Mouse (Mus musculus) left cerebral cortex, postnatal 36 days (tissue): ENCODE measurements around the gene Ap1s3. TPM values are rescaled to one million over a fixed set of nuclear protein-coding genes. Genes with fewer than 3 reads are reported as not detected.

ENCODE experiments used
- DNase-seq, 2 experiments: peaks; one replicate each; pipeline ENCODE4 v3.0.0; 2021 to 2022; ENCODE audit warnings: low spot score in 2 of 2, mixed read lengths in 1 of 2
- intact Hi-C: fragments of 180-260 bp; cut with DNase I; formaldehyde crosslinking; loops from one replicate; pipeline ENCODE4 v1.15.1; 2025
- total RNA-seq, 2 experiments: library from RNA; stranded (reverse); gene quantifications; 2 replicates each; pipeline ENCODE4 v1.2.3; 2021

Gene Ap1s3
- 1 to 10 TPM; 2.5 to 4.4 TPM for total RNA-seq

DNA sequence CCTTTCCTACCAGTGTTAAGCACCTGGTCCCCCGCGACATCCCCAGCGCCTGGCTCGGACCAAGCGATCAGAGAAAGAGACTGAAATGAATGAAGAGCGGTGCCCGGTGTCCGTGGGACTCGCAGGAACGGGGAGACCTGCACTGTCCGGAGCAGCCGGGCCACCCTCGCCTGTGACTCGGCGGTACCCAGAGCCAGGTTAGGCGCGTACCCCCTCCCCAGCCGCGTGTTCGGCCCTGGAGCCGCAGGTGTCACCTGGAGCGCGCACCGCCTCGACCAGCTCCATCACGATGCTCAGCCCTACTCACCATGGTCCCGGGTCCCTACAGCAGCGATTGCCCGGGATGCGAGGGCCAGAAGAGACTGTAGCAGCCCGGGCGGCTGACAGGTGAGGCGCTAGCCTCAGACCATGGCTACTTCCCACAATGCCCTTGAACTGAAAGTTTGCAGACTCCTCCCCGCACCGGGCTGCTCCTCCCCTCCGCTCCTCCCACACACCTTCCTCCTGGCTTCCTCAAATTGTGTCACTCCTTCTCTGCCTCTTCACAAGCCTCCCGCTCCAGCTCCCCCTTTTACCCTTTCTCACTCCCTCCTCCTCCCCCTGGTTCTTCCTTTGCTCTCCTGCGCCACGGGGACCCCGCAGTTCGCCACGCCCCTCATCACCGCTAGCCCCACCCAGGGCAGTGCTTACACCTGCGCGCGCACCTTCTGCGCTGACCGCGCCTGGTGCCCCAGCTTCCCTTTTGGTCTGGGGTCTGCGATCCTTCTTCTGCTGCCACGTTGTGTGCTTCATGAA is at the start of gene Ap1s3:
Gene Ap1s3, minus strand, starts transcription at position 430 of the 795 bp plus-strand sequence.
- intact Hi-C loops, result no loop called here
- DNase-seq, result peak; percentile 38 to 52

DNA sequence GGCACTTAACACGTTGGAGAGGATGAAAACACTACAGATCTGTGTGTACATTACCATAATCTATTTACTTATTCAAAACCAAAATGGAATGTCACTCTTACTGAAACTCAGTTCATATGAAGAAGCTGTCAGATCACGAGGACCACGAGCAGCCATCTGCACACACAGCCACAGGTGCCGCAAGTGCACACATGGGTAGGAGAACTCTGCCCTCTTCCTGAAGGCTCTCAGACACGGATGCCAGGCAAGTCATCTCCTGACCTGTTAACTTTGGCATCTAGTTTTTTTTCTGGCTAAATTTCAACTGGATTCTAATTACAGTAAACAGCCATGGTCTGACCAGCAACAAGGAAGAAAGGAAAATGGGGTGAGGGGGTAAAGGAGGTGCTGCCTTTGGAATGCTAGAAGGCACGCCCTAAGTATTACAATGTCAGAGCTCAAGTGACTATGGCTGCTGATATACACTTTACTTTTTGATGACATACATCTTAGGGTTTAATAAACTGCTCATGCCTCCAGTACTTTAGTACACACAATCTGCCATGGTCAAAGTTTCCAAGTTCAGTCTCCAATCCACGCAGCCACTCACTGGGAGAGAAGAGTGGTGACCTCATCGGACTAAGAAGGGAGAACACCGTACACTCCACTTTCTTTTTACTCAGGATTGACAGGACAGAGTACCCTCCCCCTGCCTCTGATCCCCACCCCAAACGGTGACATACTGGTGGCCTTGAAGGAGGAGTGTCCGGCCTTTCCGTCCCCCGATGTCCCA is 42.6 kb upstream of the Ap1s3 start:
- intact Hi-C loops, result no loop called here
- no peak for DNase-seq

DNA sequence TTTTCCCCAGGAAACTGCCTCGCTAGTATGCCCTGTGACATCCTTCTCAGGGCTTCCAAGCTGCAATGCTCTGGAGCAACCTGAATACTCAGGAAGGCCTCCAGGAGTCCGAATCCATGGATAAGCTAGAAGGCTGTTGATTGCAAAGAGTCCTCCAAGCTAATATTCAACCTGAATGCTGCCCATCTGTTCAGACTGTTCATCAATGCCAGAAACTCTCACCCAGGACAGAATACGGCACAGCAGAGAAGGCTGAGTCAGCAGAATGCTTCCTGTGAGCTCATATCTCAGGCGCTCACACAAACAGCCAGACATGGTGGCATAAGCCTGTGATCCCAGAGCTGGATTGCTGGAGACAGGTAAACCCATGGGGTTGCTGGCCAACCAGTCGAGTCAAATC is 41.3 kb upstream of the Ap1s3 start:
- intact Hi-C loops, result no loop called here
- no peak for DNase-seq

DNA sequence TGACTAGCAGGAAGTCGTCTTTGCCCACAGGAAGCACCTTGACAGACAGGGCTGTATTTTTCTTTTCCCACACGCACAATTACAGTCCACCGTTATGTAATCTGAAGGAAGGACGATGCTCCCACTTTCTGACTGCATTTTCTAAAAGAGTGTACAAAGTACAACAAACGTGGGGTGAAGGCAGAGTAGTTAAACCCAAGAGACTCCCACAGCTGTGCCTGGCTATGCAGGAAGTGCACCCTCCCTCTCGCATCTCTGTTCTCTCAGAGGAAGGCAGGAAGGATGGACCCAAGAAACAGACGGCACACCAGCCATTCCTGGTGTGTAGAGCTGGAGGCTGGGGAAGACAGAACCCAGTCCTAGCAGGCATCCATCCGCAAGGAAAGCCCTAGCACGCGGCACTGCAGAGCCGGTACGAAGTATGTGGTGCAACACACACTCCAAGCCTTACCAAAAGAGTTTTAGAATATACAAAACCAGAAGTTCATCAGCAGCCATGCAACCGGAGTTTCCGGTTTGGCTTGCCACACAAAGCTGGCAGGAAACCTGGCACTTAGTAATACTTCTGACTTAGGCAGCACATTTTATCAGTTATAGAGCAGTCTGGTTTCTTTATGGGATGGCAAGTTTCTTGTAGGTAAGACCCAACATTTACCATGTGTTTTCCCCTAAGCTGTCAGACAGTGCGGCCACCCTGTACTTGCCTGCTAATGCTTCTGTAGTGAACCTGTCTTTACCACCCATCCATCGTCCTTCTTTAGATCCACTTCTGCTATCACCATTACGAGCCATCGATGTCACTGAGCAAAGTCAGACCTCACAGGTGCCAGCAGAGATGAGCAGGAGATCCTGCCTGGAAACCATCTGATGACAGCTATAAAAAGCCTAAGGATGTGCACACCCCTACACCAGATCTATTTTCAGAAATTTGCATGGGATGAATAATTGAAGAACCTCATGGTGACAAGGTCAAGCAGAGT is 39.7 kb upstream of the Ap1s3 start:
- peak; percentile 45 to 52 for DNase-seq
- intact Hi-C loops, result no loop called here

DNA sequence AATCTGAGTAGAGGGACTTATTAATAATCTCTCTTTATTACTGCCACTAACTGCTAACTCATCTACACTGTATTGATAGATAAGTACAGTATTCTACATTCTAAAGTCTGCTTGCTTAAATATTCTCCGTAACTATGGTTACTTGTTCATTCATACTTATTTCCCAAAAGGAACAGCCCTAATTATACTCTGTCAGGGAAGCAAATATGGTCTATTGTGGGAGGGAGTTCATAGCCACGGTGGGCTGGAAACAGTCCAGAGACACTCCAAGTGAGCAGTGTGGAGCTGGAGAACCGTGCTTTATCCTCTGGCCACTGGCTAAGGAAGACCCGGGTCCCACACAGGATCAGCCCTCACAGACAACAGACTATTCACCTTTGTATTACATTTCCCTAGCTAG is 38.9 kb upstream of the Ap1s3 start:
- intact Hi-C loops, result no loop called here
- no peak for DNase-seq

DNA sequence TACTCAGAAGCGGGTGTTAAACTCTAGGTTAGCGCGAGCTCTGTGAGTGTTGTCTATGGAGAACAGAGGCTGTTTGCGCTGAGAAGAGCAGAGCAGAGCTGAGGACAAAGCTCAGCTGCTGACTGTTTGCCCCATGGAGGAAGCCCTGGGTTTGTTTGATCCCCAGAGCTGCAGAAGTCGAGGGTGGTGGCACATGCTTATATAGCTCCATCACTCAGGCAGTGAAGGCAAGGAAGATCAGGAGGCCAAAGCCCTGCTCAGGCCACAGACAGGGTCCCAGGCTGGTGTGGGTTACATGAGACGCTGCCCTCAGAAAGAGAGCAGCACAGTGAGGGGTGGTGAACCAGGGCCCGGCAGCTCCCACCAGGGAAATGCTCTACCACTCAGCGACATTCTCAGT is 38.4 kb upstream of the Ap1s3 start:
- intact Hi-C loops, result no loop called here

DNA sequence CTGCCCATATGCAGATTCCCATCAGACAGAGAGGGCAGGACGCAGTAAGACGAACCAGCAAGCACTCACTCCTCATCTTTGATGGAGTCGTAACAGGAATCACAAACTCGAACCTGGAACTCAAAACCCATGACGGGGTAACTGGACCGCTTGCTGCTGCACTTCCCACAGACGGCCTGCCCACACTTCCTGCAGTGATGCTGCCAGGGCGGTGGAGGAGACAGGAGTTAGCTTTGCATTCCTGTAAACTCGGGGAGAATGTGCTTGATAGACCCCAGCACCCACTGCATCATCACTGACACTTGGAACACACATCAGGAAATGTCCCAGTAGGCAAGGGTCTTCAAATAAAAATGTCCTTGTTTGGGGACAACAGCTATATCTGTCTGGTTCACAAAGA is 35.6 kb upstream of the Ap1s3 start:
- peak in 1 of 2 experiments; percentile 37 for DNase-seq
- intact Hi-C loops, result no loop called here

More for the DNA sequence above, 38.4 kb upstream of the Ap1s3 start:
- no peak for DNase-seq

DNA sequence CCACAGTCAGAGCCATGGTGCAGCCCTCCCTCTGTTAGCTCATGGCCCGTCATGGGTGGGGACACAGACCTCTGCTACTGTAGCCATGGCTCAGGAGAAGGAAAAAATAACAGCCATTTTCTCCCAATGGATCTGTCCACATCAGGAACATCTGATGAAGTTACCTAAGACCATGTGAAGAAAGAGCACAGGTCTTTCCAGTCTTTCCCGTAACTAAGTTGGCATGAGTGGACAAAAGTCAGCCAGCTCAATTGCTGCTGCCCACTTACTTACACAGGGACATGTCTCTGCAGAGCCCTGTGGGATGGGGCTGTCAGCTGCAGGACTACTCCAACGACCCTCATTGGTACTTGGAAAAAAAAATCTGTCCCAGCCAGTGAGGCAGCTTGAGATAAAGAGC is 34.9 kb upstream of the Ap1s3 start:
- no peak for DNase-seq
- intact Hi-C loops, result no loop called here

DNA sequence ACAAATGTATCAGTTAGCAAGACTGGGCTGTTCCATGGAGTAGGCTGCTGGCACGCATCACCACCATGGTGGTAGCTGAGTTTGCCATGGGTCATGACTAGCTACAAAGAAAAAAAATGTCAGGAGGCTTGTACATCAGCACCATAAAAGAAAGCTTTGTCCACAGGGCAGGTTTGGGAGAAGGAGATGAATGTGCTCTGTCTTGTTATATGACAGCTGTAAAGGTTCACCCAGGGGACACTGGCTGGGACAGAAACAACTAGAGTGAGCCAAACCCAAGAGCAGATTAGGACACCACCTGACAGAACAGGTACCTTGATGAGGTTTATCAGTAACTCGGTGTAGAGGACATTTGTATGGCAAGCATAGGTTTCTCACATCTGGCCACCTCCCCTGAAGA is 32.9 kb upstream of the Ap1s3 start:
- DNase-seq, result no peak
- intact Hi-C loops, result no loop called here

DNA sequence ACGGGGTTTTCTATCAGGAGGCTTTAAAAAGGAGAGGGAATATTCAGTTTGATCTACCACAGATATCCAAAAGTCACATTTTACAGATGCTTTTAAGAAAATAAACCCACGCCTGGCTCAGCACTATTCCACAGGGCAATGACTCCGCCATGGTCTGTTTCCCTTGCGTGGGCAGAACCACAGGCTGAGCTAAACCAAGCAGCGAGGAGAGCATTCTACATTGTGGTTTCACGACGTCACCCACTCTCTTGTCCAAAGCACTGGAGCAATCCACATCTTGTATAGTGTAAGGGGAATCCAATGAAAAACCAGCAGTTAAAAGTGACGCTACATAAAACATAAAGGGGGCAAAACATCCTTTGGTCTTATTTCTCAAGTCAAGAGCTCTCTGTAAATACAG is 31.7 kb upstream of the Ap1s3 start:
- no peak for DNase-seq
- intact Hi-C loops, result no loop called here

DNA sequence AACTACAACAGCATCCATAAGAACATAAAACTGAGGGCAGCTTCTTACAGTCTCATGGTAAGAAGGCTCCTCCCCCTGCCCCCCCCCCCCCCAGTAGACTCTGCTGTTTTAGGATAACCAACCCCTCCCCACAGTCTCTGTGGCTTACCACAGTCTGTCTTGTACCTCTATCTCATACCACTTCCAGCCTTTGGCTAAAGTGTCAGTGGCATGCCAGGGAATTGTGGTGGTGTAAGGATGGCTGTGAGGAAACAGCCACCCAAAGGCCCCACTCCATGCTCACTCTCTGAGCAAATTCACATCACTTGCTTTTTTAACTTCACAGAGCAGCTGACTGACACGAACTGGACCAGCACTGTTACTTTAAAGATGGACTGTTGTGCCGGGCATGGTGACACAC is 26.7 kb upstream of the Ap1s3 start:
- intact Hi-C loops, result no loop called here
- DNase-seq, result no peak

DNA sequence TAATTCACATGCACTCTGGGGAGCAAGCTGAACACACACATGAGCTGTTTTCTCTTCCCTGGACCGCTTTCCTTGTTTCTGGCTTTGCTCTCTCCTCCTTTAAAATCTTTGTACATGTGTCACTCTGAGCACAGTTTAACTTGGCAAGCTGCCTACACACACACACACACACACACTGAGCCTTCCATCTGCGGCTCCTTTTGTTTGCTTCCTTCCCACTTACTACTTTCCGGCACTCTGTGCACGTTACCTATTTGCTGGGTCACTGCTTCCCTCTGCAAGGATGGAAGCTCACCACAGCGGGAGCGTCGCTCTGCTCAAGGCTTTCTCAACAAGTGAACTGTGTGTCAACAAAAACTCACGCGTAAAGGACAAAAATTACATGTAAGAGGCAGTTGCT is 25.6 kb upstream of the Ap1s3 start:
- intact Hi-C loops, result no loop called here
- peak in 1 of 2 experiments; percentile 34 for DNase-seq

DNA sequence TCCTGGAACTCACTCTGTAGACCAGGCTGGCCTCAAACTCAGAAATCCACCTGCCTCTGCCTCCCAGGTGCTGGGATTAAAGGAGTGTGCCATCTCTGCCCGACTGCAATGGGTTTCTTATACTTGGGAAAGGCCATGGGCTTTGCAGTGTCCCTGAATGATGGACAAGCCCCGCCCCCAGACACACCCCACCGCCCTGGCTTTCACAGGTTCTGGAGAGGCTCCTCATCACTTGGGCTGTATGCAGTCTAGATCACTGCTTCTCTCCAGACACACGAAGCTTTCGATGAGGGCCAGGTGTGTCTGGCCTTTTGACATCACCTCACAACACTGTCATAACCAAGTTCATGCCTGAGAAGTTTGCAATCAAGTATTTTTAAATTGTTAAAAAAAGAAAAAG is 25.2 kb upstream of the Ap1s3 start:
- intact Hi-C loops, result no loop called here

DNA sequence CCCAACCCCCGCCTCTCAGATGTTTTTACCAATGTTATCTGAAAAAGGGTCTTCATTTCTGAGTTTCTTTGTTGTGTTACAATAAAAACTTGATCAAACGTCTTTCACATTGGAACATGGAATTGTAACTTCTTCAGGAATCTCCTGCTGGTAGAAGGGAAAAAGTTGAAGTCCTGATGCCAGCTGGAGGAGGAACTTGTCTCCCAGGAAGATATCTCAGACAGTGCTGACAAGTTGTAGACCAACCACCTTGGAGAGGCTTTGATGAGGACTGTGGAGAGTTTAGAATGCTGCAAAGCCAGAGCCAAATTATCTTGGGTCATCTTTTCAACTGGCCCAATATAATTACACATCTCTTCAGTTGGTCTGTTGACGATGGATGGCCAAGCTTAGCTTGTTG is 20.7 kb upstream of the Ap1s3 start:
- intact Hi-C loops, result no loop called here
- no peak for DNase-seq

More for the DNA sequence above, 25.2 kb upstream of the Ap1s3 start:
- DNase-seq, result no peak

DNA sequence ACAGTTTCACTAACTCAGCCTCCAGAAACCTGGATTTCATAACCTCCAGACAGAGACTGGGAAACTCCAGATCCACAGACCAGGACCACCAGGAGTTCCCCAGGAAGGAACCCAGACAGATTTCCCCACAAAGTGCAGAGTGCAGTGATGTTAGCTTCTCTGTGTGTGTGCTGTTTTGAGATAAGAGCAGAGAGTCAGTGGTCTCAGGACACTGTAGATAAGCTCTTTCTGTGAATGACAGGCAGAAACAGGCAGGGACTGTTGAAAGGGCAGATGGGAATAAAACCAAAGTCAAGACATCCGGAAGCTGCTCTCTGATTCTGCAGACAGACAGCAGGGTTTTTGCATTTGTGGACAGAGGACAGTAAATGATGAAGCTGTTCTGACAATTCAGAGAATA is 15.5 kb upstream of the Ap1s3 start:
- DNase-seq, result no peak

DNA sequence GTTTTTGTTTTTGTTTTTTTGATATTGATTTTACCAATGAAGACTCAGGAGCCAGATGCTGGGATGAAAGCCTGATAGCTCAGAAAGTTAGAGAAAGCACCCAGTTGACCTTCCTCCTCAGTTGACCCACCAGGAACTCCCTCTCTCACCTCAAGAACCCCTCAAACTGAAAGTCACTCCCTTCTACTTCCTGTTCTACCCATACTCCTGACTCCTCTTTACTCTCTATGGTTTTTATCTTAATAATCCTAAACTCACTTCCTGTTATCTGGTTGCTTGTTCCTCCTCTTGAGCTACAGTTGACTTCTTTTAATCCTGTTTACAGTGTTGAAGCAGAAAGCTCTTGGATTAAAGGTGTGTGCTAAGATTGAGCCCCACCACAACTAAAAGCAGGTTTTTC is 12.3 kb upstream of the Ap1s3 start:
- no peak for DNase-seq
- intact Hi-C loops, result no loop called here

More for the DNA sequence above, 15.5 kb upstream of the Ap1s3 start:
- intact Hi-C loops, result no loop called here

DNA sequence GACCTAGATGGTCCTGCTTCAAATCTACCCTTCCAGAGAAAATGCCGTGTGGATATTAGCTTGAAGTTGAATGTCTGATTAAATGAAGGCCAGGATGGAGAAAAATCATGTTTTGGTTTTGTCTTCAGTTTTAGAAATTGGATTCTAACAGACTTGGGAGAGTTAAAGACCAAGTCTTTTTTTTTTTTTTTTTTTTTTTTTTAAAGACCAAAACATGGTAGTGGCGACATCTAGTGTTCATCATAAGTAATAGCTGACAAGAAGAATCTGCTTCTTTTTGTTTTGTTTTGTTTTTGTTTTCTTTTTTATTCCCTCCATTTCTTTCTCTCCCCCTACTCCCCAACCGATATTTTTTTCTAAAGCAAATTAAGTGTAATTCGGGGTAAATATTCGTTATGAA is 11.2 kb upstream of the Ap1s3 start:
- no peak for DNase-seq
- intact Hi-C loops, result loop anchor here (2.0 kb wide), 1 partner anchor 958 kb away; no protein-coding TSS in a partner anchor

DNA sequence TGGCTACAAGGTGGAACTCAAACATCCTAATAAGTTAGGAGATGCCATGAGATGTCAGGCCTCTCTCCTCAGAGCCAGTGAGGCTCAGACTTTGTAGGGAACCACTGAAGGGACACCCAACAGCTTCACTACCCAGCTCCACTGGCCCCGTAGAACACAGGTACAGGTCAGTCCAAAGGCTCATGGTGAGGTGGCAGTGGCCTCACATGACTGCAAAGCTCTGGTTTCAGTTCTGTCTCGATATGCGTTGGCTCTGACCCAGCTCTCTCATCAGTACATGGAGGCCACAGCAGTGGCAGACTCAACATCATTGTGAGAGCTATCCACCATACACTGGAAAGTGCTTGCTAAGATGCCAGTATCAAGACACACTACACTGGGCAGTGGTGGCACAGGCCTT is 9.0 kb upstream of the Ap1s3 start:
- intact Hi-C loops, result no loop called here
- no peak for DNase-seq

DNA sequence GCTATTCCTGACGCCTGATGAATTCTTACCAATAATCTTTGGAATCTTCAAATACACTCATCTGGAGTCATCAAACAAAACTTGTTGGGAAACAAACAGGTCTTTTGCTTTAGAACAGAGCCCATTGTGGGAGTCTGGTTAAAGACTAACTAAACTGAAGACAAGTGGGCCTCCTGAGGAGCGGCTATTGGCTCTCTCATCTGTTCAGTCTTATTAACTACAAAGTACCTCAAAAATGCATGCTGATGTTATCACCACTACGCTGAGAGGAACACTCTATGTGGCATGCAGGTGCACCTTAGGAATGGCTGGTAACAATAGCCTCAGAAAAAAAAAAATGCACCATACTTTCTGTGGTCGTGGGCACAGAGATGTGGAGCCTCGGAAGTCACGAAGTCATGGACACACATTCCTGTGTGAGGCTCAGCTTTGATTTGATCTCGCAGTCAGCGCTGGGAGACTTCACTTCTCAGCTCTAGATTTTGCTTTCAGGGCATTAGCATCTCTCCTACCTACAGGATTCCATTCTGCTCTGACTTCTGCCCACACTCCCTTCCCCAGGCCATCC is 6.4 kb upstream of the Ap1s3 start:
- no peak for DNase-seq
- intact Hi-C loops, result no loop called here

DNA sequence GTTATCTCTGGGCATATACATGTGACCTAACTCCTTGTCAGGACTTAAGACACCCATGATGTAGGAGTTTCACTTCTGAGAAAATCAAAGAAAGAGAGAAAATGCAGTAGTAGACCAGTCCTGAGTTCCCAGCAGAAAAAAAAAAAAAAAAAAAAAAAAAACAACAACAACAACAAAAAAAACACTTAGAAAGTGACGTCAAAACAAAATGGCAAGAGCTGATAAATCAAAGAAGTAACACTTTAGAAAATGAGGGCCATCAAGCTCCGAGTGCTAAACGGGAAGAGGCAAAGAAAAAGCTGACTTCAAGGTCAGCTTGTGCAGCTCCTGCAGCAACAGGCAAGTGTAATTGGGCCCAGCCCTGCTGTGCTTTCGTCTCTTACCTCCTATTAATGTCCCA is 3.9 kb upstream of the Ap1s3 start:
- DNase-seq, result no peak
- intact Hi-C loops, result no loop called here
